Mouse (Mus musculus): ENCODE measurements around the gene Tesk2. TPM values are rescaled to one million over a fixed set of nuclear protein-coding genes. Genes with fewer than 3 reads are reported as not detected.

Tesk2 gene
- 5.3 TPM for polyA plus RNA-seq (2017; shearing (Covaris generic))

GRCm38 (mm10) chr4:116720343-116721097 is at the start of gene Tesk2:
TSS of gene Tesk2 (plus strand) at chr4:116720948.

GRCm38 (mm10) chr4:116685402-116686061 is 35.2 kb upstream of the Tesk2 start, which contains the start of gene Prdx1:
TSS of gene Prdx1 (plus strand) at chr4:116685544.

GRCm38 (mm10) chr4:116708201-116708764 is 12.5 kb upstream of the Tesk2 start, which contains the start of the genes Mmachc and Ccdc163:
TSS of gene Mmachc (minus strand) at chr4:116708406.
TSS of gene Ccdc163 (plus strand) at chr4:116708509.

GRCm38 (mm10) chr4:116807197-116808129 is 86.7 kb downstream of the Tesk2 start, which contains the start of the genes Toe1 and Mutyh:
TSS of gene Toe1 (minus strand) at chr4:116807640.
TSS of gene Mutyh (plus strand) at chr4:116807723.

GRCm38 (mm10) chr4:116821694-116822016 is 100.9 kb downstream of the Tesk2 start, which contains the start of gene Hpdl:
TSS of gene Hpdl (minus strand) at chr4:116821707.

Other genes with a start within 250 kb of the Tesk2 start
- gene Ipp, start 213.4 kb upstream of the Tesk2 start, polyA plus RNA-seq (2017; shearing (Covaris generic)), result 15.3 TPM
- gene Tmem69, start 165.0 kb upstream of the Tesk2 start, polyA plus RNA-seq (2017; shearing (Covaris generic)), result 13.4 TPM
- 57.1 TPM for gene Gpbp1l1, start 163.3 kb upstream of the Tesk2 start, polyA plus RNA-seq (2017; shearing (Covaris generic))
- 5.5 TPM for gene Ccdc17, start 124.3 kb upstream of the Tesk2 start, polyA plus RNA-seq (2017; shearing (Covaris generic))
- gene Nasp, start 93.0 kb upstream of the Tesk2 start, polyA plus RNA-seq (2017; shearing (Covaris generic)), result 88.4 TPM
- gene Akr1a1, start 69.3 kb upstream of the Tesk2 start, polyA plus RNA-seq (2017; shearing (Covaris generic)), result 230 TPM
- gene Prdx1, start 35.4 kb upstream of the Tesk2 start, polyA plus RNA-seq (2017; shearing (Covaris generic)), result 537 TPM
- gene Mmachc, start 12.5 kb upstream of the Tesk2 start, polyA plus RNA-seq (2017; shearing (Covaris generic)), result 4.0 TPM
- 4.8 TPM for gene Ccdc163, start 12.4 kb upstream of the Tesk2 start, polyA plus RNA-seq (2017; shearing (Covaris generic))
- gene Toe1, start 86.7 kb downstream of the Tesk2 start, polyA plus RNA-seq (2017; shearing (Covaris generic)), result 35.2 TPM
- 9.9 TPM for gene Mutyh, start 86.8 kb downstream of the Tesk2 start, polyA plus RNA-seq (2017; shearing (Covaris generic))
- gene Hpdl, start 100.8 kb downstream of the Tesk2 start, polyA plus RNA-seq (2017; shearing (Covaris generic)), result 0.21 TPM
- gene Zswim5, start 156.4 kb downstream of the Tesk2 start, polyA plus RNA-seq (2017; shearing (Covaris generic)), result 0.33 TPM